Mouse (Mus musculus) olfactory bulb, adult 2 months (tissue): ENCODE results near the gene Olfr1354.

Experiments
- CTCF ChIP-seq: fragments of 200-500 bp; IDR thresholded peaks from 2 replicates; pipeline ENCODE4 v1.5.1; 2012; ENCODE audit warnings: low read depth, mild to moderate bottlenecking, low read length, moderate library complexity; ENCODE audit not compliant: insufficient read depth
- POLR2A ChIP-seq: fragments of 200-500 bp; IDR thresholded peaks from 2 replicates; pipeline ENCODE4 v1.6.1; 2012; ENCODE audit warnings: mild to moderate bottlenecking, low read depth, low read length, moderate library complexity; ENCODE audit not compliant: insufficient read depth

DNA sequence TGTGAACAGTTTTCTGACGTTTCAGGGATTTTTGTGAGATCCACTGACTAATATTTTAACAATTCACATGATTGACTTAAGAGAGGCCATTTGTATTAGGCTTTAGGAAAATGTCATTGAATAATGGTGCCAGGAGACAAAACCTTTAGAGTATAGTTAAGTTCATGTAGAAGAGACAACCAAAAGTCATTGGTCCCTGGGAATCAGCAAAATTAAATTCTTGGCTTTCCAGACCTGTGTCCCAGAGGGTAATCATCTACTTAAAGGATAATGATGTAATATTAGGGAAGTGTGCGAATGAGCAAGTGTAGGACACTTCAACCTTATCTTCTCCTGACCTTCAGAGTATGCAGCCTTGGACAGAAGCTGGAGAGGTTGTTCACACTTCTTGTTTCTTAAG lies 37.7 kb upstream of the Olfr1354 start, which contains the start of gene Olfr1355:
- TF ChIP-seq POLR2A (no peak), CTCF (no peak)
